Mouse (Mus musculus) lung, adult 2 months (tissue): ENCODE data around the gene Hist2h2ac.
A peak's percentile ranks its signal among the peaks of the same experiment; 100 is the strongest.

Experiments
- CTCF ChIP-seq: fragments of 200-500 bp; IDR thresholded peaks from 2 replicates; pipeline ENCODE4 v1.5.1; 2011; ENCODE audit warnings: mild to moderate bottlenecking, low read length, control low read depth; ENCODE audit not compliant: insufficient read depth
- POLR2A ChIP-seq: fragments of 200-500 bp; IDR thresholded peaks from 2 replicates; pipeline ENCODE4 v1.6.1; 2011; ENCODE audit warnings: low read depth, mild to moderate bottlenecking, control low read depth, low read length, borderline replicate concordance; ENCODE audit errors: extremely low read depth

- TF ChIP-seq POLR2A (peak; percentile 49; the same call in 1 of the 2 replicates), CTCF (no peak)
Observed at GRCm38 (mm10) chr3:96263558-96264403, 43.1 kb upstream of the Hist2h2ac start.
